Mouse (Mus musculus) intestine, embryonic 14.5 days (tissue): ENCODE results near the gene Acap1. TPM values are rescaled to one million over a fixed set of nuclear protein-coding genes. Genes with fewer than 3 reads are reported as not detected.

Source experiments
- ATAC-seq: fragments of 200-750 bp; cut with Nextera tagmentation; replicated peaks from 2 replicates; pipeline ENCODE4 v1.8.0; 2017; ENCODE audit warnings: low read depth, moderate number of reproducible peaks, moderate TSS enrichment, moderate library complexity; ENCODE audit not compliant: low FRiP score, low TSS enrichment
- DNase-seq: peaks from one replicate; pipeline ENCODE4 v3.0.0-alpha.2; 2018; ENCODE audit warnings: low spot score
- H3K27ac ChIP-seq: fragments of 300-500 bp; sonication (generic); 2 replicates; pipeline ENCODE4 v1.5.1; 2014; ENCODE audit warnings: low read depth, mild to moderate bottlenecking, control low read depth
- H3K27me3 ChIP-seq: fragments of 300-500 bp; sonication (generic); replicated peaks from 2 replicates; pipeline ENCODE4 v1.6.1; 2014; ENCODE audit warnings: low read length, control low read depth; ENCODE audit not compliant: control insufficient read depth, insufficient read depth
- H3K36me3 ChIP-seq: fragments of 300-500 bp; sonication (generic); 2 replicates; pipeline ENCODE4 v1.6.1; 2014; ENCODE audit warnings: low read length, control low read depth; ENCODE audit not compliant: control insufficient read depth, insufficient read depth
- H3K4me1 ChIP-seq: fragments of 300-500 bp; sonication (generic); replicated peaks from 2 replicates; pipeline ENCODE4 v1.6.1; 2014; ENCODE audit warnings: low read length, control low read depth, mixed read lengths; ENCODE audit not compliant: control insufficient read depth, insufficient read depth
- H3K4me2 ChIP-seq: fragments of 300-500 bp; sonication (generic); 2 replicates; pipeline ENCODE4 v1.6.1; 2014; ENCODE audit warnings: low read length
- H3K4me3 ChIP-seq: fragments of 300-500 bp; sonication (generic); 2 replicates; pipeline ENCODE4 v1.5.1; 2014; ENCODE audit warnings: low read depth, low read length, control low read depth, mixed read lengths
- H3K9ac ChIP-seq: fragments of 300-500 bp; sonication (generic); 2 replicates; pipeline ENCODE4 v1.6.1; 2014; ENCODE audit warnings: mild to moderate bottlenecking, low read length
- H3K9me3 ChIP-seq: fragments of 300-500 bp; sonication (generic); 2 replicates; pipeline ENCODE4 v1.6.1; 2016; ENCODE audit warnings: low read length, control low read depth; ENCODE audit not compliant: control insufficient read depth
- WGBS: fragments of 180-500 bp; shearing (Covaris S2); extraction: QIAGEN DNeasy Blood & Tissue Kit; methylation state at CpG from one replicate; pipeline ENCODE4 v1.1.7; 2014; 5-methylcytosine and 5-hydroxymethylcytosine counted together
- polyA plus RNA-seq: library from polyadenylated mRNA; unstranded; fragments of >200 nt; fragmentation: Nextera tagmentation; extraction: Ambion mirVana; gene quantifications from 2 replicates; pipeline ENCODE4 v1.2.1, GENCODE M21; 2014

Acap1 gene
- polyA plus RNA-seq, 1 experiment from 2014 or later: 8.1 TPM

DNA sequence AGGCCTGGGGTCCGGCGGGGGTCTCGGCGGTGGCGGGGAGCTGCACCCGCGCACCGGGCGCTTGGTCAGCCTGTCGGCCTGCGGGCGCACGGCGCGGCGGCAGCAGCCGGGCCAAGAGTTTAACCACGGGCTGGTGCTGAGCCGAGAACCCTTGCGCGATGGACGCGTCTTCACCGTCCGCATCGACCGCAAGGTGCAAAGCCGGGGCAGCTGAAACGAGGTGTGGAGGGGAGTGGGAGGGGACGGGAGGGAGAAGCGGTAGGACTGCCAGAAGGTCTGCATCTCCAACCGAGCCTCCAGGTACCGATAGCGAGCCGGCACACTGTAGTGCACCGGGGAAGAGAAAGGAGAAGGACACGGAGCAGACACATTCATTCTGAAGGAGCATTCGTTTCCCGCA, 6.7 kb upstream of the Acap1 start:
- WGBS: under 1% methylated on average over 39 of the region's 39 CpGs
- ATAC-seq (peak; percentile 2; the same call in 1 of the 2 replicates), DNase-seq (no peak)
- H3K4me2 ChIP-seq: peak overlapping the region; percentile 76
- peaks cover 39% of the 10 kb centered on the region for H3K36me3 ChIP-seq
- H3K9me3 ChIP-seq: no peaks in the 10 kb centered on the region
- peak overlapping the region; percentile 70 for H3K4me3 ChIP-seq
- H3K4me1 ChIP-seq: peaks cover 23% of the 10 kb centered on the region
- H3K27me3 ChIP-seq: no peaks in the 10 kb centered on the region
- peak overlapping the region; percentile 98 for H3K27ac ChIP-seq
- H3K9ac ChIP-seq: peak overlapping the region; percentile 92

DNA sequence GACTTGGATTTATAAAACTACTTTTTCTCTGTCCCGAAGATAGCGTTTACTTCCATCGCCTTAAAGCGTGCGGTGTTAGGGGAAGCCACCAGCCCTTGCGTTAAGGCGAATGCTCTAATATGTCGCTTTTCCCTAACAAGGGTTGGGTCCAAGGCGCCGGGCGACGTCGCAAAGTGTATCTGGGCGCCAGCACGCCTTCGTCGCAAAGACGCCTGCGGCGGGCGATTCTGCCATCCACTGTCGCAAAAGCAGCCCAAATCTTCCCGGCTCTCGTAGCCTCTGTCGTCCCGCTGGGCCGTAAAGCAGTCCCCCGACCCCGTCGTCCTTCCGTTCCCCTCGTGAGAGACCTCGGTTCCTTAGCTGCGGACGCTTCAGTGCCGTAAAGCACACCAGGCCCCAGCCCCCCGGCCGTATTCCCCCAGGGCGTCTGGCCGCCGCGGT, 6.1 kb upstream of the Acap1 start:
- Histone ChIP-seq H3K9ac (peak overlapping the region; percentile 92), H3K27ac (peak overlapping the region; percentile 98), H3K4me3 (peak overlapping the region; percentile 70), H3K36me3 (peaks cover 34% of the 10 kb centered on the region), H3K9me3 (no peaks in the 10 kb centered on the region), H3K4me2 (peak overlapping the region; percentile 76), H3K27me3 (no peaks in the 10 kb centered on the region), H3K4me1 (peaks cover 23% of the 10 kb centered on the region)
- DNase-seq (no peak), ATAC-seq (peak; percentile 85)
- under 1% methylated on average over 42 of the region's 42 CpGs for WGBS

DNA sequence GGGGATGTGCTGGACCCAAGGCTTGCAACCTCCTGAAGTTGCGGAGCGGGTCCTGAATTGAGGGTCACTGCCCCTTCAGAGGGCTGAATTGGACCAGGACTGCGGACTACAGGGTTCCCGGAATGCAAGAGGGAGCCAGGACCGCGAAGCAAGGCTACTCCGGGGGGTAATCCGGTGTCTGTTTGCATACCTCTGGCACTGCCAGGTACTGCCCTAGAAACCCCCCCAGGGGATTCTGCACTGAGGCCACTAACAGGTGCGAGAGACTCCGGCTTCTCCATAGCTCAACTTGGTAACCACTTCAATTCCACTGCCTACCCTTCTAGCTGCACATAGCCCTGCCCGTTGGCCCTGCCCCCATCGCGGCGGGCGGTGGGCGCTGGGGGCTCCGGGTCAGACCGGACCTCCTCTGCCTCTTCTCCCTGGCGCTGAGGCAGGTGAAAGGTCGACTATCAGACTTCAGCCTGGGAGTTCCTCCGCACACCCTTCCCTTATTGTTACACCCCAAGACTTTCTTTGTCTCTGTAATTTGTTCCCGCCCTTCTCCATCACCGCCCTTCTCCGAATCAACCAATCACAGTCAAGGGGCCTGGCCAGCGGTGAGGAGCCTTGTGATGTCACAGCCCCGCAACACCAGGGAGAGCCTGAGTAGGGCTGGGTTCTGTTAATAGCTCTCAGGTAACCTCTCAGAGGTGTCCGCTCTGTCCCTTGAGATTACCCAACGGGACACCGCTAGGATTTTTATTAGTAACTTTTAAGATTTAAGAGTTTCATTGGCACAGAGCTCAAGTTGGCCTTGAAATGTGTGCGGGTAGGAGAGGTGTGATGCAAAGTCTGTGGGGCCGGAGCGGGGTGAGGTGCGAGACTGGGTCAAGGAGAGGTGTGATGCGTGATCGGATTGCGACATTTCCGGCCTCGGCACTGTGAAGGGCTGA, 5.4 kb upstream of the Acap1 start, which contains the start of the genes 2810408A11Rik and Neurl4:
Gene 2810408A11Rik, minus strand, starts transcription at position 517 of the 935 bp plus-strand sequence.
Gene Neurl4, plus strand, starts transcription at position 602 of the 935 bp plus-strand sequence.
- H3K9me3 ChIP-seq: no peaks in the 10 kb centered on the region
- H3K27me3 ChIP-seq: no peaks in the 10 kb centered on the region
- peak; percentile 92 for ATAC-seq
- H3K9ac ChIP-seq: peak within 1 kb of the TSS; percentile 92
- WGBS: under 1% methylated on average over 38 of the region's 38 CpGs
- peak; percentile 94 for DNase-seq
- H3K4me3 ChIP-seq: peak within 1 kb of the TSS; percentile 70
- H3K36me3 ChIP-seq: peaks cover 27% of the 10 kb centered on the region
- H3K4me1 ChIP-seq: peaks cover 23% of the 10 kb centered on the region
- peak within 1 kb of the TSS; percentile 76 for H3K4me2 ChIP-seq
- peak within 1 kb of the TSS; percentile 98 for H3K27ac ChIP-seq

DNA sequence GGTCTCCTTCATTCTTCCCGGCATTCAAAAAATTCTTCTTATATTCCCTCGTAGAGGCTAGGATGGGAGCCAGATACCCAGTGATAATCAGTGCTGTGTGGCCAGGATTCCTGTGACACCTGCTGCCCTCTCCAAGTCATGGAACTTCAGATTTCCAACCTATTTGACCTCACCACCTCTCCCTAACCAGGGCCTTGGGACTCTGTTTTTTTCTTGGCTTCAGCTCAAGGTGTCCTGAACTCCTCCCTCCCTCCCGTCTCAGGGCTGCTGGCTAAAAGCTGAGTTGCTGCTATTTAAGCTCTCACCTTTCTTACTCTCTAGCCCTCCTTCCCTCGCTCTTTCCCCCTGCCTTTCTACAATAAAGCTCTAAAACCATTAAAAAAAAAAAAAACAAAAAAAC, 4.5 kb upstream of the Acap1 start:
- Histone ChIP-seq H3K4me1 (peaks cover 23% of the 10 kb centered on the region), H3K9ac (peak overlapping the region; percentile 92), H3K9me3 (no peaks in the 10 kb centered on the region), H3K4me2 (peak overlapping the region; percentile 76), H3K27ac (0 out of 2 replicates have a peak overlapping the region, but pooled peaks have one; percentile 98), H3K4me3 (peak overlapping the region; percentile 70), H3K36me3 (peaks cover 18% of the 10 kb centered on the region), H3K27me3 (no peaks in the 10 kb centered on the region)
- WGBS: 19% methylated on average over 4 of the region's 4 CpGs
- DNase-seq (no peak), ATAC-seq (no peak)

DNA sequence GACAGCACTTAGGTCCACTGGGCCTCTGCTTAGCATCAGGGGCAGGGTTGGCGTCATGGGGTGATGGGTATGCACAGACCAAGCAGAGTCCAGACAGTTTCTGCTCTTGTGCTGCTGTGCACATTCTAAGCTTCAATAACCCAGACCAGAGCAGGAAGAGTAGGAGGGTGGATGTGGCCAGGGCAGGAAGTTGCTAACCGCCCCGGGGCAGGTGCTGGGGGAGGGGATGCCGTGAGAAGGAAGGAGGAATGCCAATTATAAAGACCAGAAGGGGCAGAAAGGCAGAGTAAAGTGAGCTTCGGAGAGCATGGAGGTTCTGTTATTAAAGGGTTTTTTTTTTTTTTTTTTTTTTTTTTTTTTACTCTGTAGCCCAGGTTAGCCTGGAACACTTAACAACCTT, 668 bp downstream of the Acap1 start:
- 81% methylated on average over 5 of the region's 5 CpGs for WGBS
- no peaks in the 10 kb centered on the region for H3K9me3 ChIP-seq
- H3K4me3 ChIP-seq: no peak overlapping the region
- no peak for DNase-seq
- H3K4me2 ChIP-seq: no peak overlapping the region
- no peaks in the 10 kb centered on the region for H3K27me3 ChIP-seq
- H3K36me3 ChIP-seq: no peaks in the 10 kb centered on the region
- ATAC-seq: no peak
- H3K27ac ChIP-seq: no peak overlapping the region
- H3K9ac ChIP-seq: no peak overlapping the region
- peaks cover 8% of the 10 kb centered on the region for H3K4me1 ChIP-seq

DNA sequence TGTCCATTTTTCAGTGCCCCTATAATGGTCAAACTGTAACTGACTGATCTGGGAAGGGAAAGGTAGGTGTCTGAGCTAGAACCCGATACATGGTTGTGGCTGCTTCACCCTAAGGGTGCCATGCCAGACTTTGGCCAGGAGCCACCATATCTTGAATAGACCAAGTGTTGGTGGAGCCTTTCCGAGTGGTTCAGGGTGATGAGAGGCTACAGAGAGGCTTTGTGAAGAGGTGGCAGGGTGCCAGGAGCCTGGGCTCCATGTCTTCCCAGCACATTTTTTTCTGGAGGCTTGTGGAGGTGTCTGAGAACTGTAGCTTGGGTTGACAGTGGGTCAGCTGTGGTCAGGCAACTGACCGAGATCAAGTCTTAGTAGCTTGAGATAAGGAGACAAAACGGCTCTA, 3.9 kb downstream of the Acap1 start:
- ATAC-seq (no peak), DNase-seq (no peak)
- no peaks in the 10 kb centered on the region for H3K9me3 ChIP-seq
- H3K4me3 ChIP-seq: no peak overlapping the region
- no peak overlapping the region for H3K27ac ChIP-seq
- H3K9ac ChIP-seq: no peak overlapping the region
- WGBS: 72% methylated on average over 4 of the region's 4 CpGs
- no peaks in the 10 kb centered on the region for H3K36me3 ChIP-seq
- no peaks in the 10 kb centered on the region for H3K4me1 ChIP-seq
- no peaks in the 10 kb centered on the region for H3K27me3 ChIP-seq
- no peak overlapping the region for H3K4me2 ChIP-seq

DNA sequence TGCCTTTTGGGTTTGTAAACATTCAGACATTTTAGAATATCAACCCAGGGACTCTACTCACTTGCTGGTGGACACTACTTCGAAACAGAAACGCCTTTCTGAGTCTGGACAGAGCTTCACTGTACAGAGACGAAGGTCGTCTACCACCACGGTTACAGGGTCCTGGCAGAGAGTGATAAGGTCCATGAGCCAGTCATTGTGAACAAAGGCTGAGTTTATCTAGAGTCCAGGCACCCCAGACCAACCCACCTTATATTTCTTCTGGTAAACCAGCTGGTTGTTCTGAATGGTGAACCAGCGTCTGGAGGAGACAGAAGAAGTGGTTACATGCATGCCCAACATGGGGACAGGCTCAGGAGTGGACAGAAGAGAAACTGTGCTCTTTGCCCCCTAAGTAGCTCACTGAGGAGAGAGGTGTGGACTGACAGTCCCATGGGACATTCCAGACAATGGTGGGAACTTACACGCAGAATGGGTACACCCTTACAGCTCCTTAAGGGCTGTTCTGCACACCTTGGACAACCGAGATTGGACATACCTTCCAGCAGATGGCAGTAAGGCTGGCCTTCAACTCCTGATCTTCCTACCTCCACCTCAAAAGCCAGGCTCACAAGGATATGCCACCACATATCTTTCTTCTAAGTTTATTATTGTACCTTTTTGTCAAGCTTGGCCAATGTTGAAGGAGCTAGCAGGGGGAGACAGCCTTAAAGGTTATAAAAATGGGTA, 8.3 kb downstream of the Acap1 start:
- no peaks in the 10 kb centered on the region for H3K36me3 ChIP-seq
- no peak overlapping the region for H3K27ac ChIP-seq
- no peaks in the 10 kb centered on the region for H3K4me1 ChIP-seq
- no peak for DNase-seq
- H3K4me2 ChIP-seq: no peak overlapping the region
- H3K4me3 ChIP-seq: no peak overlapping the region
- no peak for ATAC-seq
- 64% methylated on average over 8 of the region's 8 CpGs for WGBS
- no peaks in the 10 kb centered on the region for H3K9me3 ChIP-seq
- no peaks in the 10 kb centered on the region for H3K27me3 ChIP-seq
- no peak overlapping the region for H3K9ac ChIP-seq

DNA sequence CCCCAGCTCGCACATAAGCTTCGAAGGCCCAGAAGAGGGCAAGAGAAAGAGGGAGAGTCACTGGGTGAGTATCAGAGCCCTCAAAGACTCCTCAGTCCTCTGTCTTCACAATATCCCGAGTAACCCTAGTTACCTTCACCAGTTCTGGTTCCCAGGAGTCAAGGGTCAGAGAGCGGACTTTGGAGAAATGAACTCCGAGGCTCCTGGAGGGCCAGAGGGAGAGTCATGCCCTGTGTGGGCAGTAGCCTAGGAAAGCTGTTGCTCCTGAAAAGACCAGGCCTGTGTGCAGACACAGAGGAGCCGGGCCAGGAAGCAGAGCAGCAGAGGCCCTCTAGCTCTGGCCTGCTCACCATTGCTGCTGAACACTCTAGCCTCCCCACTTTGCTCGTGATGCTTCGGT, 10.7 kb downstream of the Acap1 start:
- Histone ChIP-seq H3K27ac (no peak overlapping the region), H3K4me2 (no peak overlapping the region)
- WGBS: 72% methylated on average over 8 of the region's 8 CpGs

More for the DNA sequence above, 10.7 kb downstream of the Acap1 start:
- H3K4me1 ChIP-seq: peaks cover 12% of the 10 kb centered on the region
- no peaks in the 10 kb centered on the region for H3K9me3 ChIP-seq
- ATAC-seq: no peak
- DNase-seq: no peak
- no peaks in the 10 kb centered on the region for H3K27me3 ChIP-seq
- no peak overlapping the region for H3K4me3 ChIP-seq
- no peak overlapping the region for H3K9ac ChIP-seq
- H3K36me3 ChIP-seq: no peaks in the 10 kb centered on the region
